Mouse (Mus musculus) urinary bladder, postnatal 25 days (tissue): ENCODE data around the gene Gramd1a.

Experiments
- DNase-seq: peaks from one replicate; pipeline ENCODE4 v3.0.0; 2022; ENCODE audit warnings: low spot score

Gramd1a gene

DNA sequence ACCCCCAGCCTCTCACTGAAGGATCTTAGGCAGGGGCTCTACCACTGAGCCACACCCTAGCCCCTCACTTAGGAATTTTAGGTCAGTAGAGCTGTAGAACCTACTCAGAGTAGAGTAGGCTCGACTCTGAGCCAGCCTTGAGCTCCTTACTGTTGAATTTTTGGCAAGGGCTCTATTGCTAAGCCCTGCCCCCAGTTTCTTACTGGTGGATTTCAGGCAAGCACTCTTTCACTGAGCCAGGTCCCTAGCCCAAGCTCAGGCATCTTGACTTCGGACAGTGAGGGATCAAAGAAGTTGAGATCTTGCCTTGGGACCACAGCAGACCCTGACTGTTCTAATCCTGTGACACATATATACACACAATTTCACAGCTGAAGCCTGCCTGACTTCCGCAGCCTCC lies 32.0 kb downstream of the Gramd1a start:
- DNase-seq, result no peak

DNA sequence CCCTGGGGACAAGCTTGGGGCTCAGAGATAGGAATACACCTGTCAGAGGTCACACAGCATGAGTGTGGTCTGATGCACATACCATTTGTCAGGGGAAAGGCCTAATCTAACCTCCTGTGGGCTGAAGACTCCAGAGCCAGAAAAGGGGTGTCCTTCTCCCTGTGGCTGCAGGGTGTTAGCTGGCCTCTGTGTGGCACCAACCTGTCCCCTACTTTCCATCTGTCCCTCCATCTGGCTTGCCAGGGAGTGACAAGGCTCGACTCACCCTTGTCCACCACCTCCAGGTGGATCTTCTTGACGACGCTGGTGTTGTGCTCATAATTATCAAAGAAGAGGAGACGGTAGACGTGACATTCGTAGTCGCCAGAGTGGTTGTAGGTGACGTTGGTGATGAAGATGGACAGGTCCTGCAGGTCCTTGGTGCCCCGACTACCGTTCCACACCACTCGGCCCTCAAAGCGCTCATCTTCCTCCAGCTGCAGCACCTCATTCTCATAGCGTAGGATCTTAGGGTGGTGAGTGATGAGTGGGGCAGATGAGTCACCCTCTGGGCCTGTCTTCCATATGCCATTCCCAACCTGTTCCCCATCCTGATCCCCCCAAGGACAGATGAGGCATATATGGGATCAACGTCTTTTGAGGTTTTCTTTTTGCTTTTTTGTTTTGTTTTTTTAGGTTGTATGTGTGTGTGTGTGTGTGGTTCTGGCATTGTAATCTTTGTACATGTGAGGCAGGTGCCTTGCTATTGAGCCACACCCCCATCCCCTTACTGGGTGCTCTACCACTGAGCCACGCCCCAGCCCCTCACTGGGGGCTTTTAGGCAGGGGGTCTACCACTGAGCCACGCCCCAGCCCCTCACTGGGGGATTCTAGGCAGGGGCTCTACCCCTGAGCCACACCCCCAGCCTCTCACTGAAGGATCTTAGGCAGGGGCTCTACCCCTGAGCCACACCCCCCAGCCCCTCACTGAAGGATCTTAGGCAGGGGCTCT lies 32.8 kb downstream of the Gramd1a start:
- DNase-seq, result no peak

GRCm38 (mm10) chr7:31119556-31119955 lies 36.1 kb downstream of the Gramd1a start:
- DNase-seq, result no peak

DNA sequence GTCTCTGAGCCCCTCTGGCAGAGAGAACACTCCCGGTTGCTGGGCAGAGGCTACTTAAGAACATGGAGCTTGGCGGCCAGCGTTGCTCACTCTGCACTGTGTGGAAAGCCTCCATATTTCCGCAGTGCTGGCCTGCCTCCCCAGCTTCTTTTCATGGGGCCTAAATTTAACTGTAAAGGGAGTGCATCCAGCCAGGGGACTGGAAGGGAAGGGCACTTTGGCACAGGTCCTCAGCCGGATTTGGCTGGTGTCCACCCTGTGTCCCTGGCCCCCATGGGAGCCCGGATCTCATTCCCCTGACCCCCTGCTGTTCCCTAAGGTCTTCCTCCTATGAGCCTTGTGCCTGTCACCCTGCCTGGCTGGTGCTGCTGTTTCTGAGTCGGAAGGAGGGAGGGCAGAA lies 37.2 kb downstream of the Gramd1a start:
- DNase-seq, result no peak

DNA sequence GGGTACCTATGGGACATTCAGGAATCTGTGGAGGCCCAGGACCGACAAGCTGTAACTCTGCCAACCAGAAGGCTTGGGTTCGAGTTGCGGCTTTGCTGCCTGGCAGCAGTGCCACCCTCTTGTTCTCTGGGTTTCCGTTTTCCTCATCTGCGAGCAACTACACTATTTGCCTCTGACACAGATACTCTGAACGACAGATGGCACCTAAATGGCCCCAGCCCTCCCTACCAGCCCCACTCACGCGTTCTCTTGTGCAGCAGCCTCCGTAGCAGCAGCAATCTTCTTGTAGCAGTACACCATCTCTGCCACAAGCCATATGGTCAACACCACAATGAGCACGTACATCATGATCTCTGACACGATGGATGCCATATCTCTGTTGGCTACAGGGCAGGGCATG lies 38.2 kb downstream of the Gramd1a start:
- DNase-seq, result no peak

DNA sequence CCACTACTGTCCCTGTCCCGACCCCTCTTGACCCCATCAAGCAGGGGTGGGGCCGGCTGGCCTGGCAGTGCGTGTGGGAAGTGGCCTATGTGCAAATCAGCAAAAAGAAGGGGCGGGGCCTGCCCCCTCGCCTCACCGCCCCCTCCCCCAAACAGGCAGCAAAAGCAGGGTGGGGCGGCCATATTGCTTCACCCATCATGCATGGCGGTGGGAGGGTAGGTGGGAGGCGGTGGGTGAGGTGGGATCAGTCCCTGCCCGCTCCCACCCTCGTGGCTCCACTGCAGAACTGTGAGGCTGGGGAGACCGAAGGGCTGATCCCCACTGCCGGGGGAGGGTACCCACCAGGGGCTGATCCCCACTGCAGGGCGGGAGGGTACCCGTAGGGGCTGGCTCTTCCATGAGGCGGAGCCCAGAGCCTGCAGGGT lies 39.0 kb downstream of the Gramd1a start:
- no peak for DNase-seq

- DNase-seq, result no peak
Measured at GRCm38 (mm10) chr7:31115587-31116043, 40.1 kb downstream of the Gramd1a start.

DNA sequence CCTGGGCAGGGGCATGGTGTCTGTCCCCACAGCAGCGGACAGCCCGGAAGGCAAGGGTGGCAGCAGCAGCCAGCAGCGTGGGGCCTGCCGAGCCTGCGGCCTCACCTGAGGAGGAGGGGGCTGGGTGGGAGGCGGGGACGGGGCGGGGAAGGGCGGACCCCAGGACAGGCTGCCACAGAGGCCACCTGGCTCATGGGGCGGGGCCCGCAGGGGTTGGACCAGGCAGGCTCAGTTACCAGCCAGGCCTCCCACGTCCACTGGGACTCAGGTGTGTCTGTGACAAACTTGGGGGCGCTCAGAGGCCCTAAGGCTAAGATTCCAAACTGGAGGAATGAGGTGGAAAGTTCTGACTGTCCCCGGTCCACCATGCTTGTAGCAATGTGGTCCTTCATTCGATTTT lies 40.5 kb downstream of the Gramd1a start, which contains the start of gene Hpn:
Hpn (minus strand) TSS at position 109 of the 400 bp plus-strand sequence.
- no peak for DNase-seq

- DNase-seq, result no peak
Measured at GRCm38 (mm10) chr7:31114646-31115045, 41.0 kb downstream of the Gramd1a start.

DNA sequence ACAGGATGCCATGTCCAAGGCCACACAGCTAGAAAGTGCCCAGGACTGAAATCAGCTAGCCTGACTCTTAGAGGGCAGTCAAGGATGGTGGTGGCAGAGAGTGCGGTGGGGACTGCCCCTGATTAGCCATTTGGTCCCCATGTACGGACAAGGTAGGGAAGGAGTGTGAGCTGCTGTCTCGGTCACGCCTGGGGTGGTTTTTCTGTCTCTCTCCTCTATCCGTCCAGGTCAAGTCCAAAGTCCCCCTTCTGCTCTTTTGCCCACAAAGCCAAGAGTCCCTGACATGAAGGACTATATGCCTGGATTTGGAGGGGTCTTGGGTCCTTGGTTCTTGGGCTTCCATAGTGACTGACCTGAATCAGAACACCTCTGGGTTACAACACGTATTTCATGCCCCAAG lies 41.9 kb downstream of the Gramd1a start:
- no peak for DNase-seq

DNA sequence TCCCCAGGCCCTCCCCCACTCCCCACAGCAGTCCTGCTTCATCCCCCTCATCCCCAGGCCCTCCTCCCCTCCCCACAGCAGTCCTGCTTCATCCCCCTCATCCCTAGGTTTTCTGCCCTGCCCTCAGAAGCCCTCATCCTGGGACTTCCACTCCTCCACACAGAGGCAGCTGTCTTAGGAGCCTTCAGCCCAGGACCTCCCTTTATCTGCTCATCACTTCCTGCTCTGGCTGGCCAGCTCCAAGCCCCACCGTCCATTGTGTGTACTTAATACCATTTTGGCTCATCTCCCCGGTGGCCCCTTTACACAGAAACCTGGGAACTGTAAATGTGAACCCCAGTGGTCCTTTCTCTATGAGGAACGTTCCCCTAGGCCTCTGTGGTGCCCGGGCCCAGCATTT lies 43.7 kb downstream of the Gramd1a start:
- no peak for DNase-seq

DNA sequence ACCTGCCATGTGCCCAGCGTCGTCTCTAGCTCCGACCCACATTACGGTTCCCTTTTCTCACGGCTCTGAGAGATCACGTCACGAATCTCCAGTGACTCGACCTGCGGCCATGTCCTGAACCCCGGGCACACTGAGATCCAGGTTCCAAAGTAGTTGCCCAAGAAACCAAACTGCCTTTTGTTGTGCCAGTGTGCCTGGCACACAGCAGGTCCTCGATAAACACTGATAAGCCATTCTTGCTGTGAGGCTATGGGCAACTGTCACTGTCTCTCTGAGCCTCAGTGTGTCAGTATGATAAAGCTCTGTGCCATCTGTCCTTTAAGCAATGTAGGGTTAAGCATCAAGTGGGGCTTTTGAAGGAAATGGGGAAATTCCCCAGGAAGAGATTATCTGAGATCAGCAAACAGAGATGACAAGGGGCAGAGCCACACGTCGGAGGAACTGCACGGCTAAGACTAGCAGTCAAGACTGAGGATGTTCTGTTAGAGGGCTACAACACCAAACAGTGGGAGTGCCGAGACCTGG lies 44.8 kb downstream of the Gramd1a start:
- no peak for DNase-seq

- no peak for DNase-seq
Measured at GRCm38 (mm10) chr7:31109796-31110195, 45.9 kb downstream of the Gramd1a start.

GRCm38 (mm10) chr7:31109091-31109490 lies 46.6 kb downstream of the Gramd1a start:
- no peak for DNase-seq

- no peak for DNase-seq
Measured at GRCm38 (mm10) chr7:31107781-31108180, 47.9 kb downstream of the Gramd1a start.

- no peak for DNase-seq
Measured at GRCm38 (mm10) chr7:31106166-31106565, 49.5 kb downstream of the Gramd1a start.

- peak; percentile 55 for DNase-seq
Measured at GRCm38 (mm10) chr7:31105061-31105768, 50.5 kb downstream of the Gramd1a start.

DNA sequence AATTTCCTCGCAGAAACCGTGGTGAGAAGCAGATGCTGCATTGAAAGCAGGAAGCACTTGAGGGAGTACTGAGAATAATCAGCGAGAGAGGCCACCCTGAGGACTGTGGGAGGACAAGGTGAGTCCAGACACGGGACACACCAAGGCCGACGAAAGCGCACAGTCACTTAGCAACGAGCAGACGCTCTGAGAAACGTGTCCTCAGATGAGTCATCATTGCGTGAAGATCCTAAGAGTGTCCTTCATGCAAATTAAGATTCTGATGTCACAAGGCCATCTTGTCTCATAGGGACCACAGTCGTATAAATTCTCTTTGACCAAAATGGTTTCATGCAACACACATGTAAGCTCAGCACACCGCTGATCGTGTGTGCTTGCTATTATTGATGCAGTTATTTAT lies 54.9 kb downstream of the Gramd1a start:
- DNase-seq, result no peak

DNA sequence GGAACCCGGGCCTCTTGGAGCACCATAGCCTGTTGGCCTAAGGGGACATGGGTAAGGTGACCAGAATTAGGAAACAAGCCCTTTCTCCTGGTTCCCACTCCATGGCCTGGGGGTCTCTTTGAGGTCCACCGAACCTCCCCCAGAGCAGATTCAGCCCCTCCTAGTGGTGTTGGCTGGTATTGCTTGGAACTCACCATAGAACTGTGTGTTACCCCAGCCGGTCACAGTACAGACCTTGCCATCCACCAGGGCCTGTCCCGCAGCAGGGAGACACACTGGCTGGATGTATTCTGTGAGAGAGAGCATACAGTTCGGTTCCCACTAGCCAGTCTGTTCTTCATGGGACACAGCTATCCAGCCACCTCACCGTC lies 56.1 kb downstream of the Gramd1a start:
- no peak for DNase-seq

- DNase-seq, result no peak
Measured at GRCm38 (mm10) chr7:31098697-31099611, 56.7 kb downstream of the Gramd1a start.

GRCm38 (mm10) chr7:31097583-31098248 lies 58.0 kb downstream of the Gramd1a start:
- peak; percentile 89 for DNase-seq
